Mouse (Mus musculus) heart, adult 2 months (tissue): ENCODE results near the gene Adgre1. TPM values are rescaled to one million over a fixed set of nuclear protein-coding genes. Genes with fewer than 3 reads are reported as not detected.
"Not testable (repeated sequence)": the region's sequence is repeated elsewhere in the genome, so short reads cannot be mapped to it uniquely, and the experiment has no call there.

Experiments used
- DNase-seq, 2 experiments: peaks; one replicate each; pipeline ENCODE4 v3.0.0; 2021
- H3K27ac ChIP-seq: fragments of 200-600 bp; 2 replicates; pipeline ENCODE4 v1.8.1; 2022
- H3K27me3 ChIP-seq: fragments of 200-500 bp; 2 replicates; pipeline ENCODE4 v1.6.1; 2012; ENCODE audit warnings: mild to moderate bottlenecking, low read length, inconsistent platforms, mixed read lengths; ENCODE audit not compliant: control insufficient read depth, insufficient read depth
- H3K36me3 ChIP-seq: fragments of 200-500 bp; 2 replicates; pipeline ENCODE4 v1.6.1; 2012; ENCODE audit warnings: low read length, inconsistent platforms; ENCODE audit not compliant: control insufficient read depth, insufficient read depth
- H3K4me1 ChIP-seq: fragments of 200-500 bp; 2 replicates; pipeline ENCODE4 v1.6.1; 2011; ENCODE audit warnings: low read length; ENCODE audit not compliant: control insufficient read depth, insufficient read depth
- H3K4me3 ChIP-seq: fragments of 200-600 bp; 2 replicates; pipeline ENCODE4 v1.8.1; 2022
- H3K79me2 ChIP-seq: fragments of 200-500 bp; replicated peaks from 2 replicates; pipeline ENCODE4 v1.6.1; 2012; ENCODE audit warnings: mild to moderate bottlenecking, inconsistent platforms, low read length, moderate library complexity, mixed read lengths; ENCODE audit not compliant: control insufficient read depth, insufficient read depth
- H3K9ac ChIP-seq: fragments of 200-500 bp; 2 replicates; pipeline ENCODE4 v1.6.1; 2012; ENCODE audit warnings: low read depth, mild to moderate bottlenecking, control low read depth, inconsistent platforms, low read length, mixed read lengths
- CTCF ChIP-seq: fragments of 200-600 bp; IDR thresholded peaks from 2 replicates; pipeline ENCODE4 v1.8.1; 2022; ENCODE audit warnings: antibody characterized with exemption, mild to moderate bottlenecking, moderate library complexity
- EP300 ChIP-seq: fragments of 200-500 bp; IDR thresholded peaks from 2 replicates; pipeline ENCODE4 v1.6.1; 2011; ENCODE audit warnings: low read depth, low read length, control low read depth; ENCODE audit not compliant: insufficient read depth
- POLR2A ChIP-seq: fragments of 200-500 bp; IDR thresholded peaks from 2 replicates; pipeline ENCODE4 v1.6.1; 2011; ENCODE audit warnings: mild to moderate bottlenecking, low read depth, low read length, control low read depth; ENCODE audit not compliant: insufficient read depth
- WGBS: fragments of 180-500 bp; shearing (Covaris S2); methylation state at CpG from one replicate; pipeline ENCODE4 v1.1.7; 2018; 5-methylcytosine and 5-hydroxymethylcytosine counted together
- intact Hi-C: fragments of 180-260 bp; cut with DNase I; formaldehyde crosslinking; loops from one replicate; pipeline ENCODE4 v1.15.1; 2025
- polyA plus RNA-seq: library from polyadenylated mRNA; depleted of rRNA; stranded (reverse); fragments of >200 nt; gene quantifications from 2 replicates; pipeline ENCODE4 v1.2.3, GENCODE M21; 2012
- total RNA-seq, 2 experiments: library from RNA; stranded (reverse); gene quantifications; 2 replicates each; pipeline ENCODE4 v1.2.3; 2021

The Adgre1 gene
- total and polyA plus RNA-seq, 3 experiments, result 7.9 to 12.6 (median 8.6) TPM

DNA sequence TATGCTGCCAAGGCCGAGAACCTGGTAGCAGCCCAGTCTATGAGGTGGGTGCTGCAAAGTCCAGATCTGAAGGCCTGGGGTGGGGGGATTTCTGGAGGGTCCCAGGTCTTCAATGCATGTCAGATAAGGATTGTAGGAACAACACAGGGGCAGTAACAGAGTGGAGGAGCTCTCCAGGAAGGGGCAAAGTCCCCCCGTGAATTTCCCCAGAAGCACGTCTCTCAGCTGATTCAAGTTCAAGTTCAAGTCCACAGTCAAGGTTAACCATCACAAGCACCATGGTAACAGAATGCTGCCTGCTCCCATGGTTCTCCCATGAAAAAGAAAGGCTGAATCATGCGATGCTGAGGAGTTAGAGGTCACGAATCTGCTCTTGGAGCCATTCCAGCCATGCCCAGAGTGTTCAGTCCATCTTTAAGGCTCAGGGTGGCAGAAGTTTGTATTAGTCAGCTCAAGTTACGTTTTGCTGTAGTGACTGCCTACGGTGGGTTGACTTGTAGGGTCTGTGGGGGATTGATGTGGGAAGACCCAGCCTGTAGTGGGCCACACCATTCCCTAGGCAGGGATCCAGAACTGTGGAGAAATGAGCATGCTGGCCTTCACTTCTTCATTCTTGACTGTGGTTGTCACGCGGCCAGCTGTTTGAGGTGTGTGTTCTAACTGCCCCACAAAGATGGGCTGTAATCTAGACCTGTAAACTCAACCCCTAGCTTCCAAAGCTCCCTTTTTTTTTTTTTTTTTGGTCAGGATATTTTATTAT is 24.3 kb upstream of the Adgre1 start:
- Histone ChIP-seq H3K9ac (no peak overlapping the region), H3K4me1 (no peaks in the 10 kb centered on the region), H3K27me3 (no peaks in the 10 kb centered on the region), H3K4me3 (no peak overlapping the region), H3K79me2 (no peaks in the 10 kb centered on the region), H3K36me3 (no peaks in the 10 kb centered on the region), H3K27ac (no peak overlapping the region)
- TF ChIP-seq CTCF, result no peak
- no peak for TF ChIP-seq POLR2A
- TF ChIP-seq EP300, result no peak
- WGBS, result 75% methylated on average over 9 of the region's 9 CpGs
- intact Hi-C loops, result loop anchor here (2.0 to 10.0 kb wide), 4 partner anchors 57 to 529 kb away; partner anchors contain the start of gene Alkbh7
- DNase-seq, result no peak

DNA sequence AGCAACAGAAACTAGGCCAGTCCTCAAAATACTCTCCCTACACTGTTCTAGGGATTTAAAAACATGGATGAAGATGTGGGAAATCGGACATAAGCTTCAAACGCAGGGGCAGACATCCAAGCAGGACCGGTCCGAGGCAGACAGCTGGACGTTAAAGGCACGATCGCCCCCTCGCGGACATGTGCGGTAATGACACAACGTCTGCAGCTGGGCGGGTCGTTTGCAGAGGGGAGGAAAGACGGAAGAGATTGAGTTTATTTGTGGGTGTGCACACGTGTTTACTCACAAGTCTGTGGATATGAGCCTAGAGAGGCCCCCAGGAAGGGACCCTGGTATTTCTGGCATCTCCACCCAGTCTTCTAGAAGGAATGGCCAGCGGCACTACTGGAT is 23.7 kb upstream of the Adgre1 start:
- 5% methylated on average over 16 of the region's 16 CpGs for WGBS
- TF ChIP-seq EP300, result 0 out of 2 replicates have a peak, but pooled peaks have one; percentile 52
- TF ChIP-seq CTCF, result peak; percentile 89
- no peak for TF ChIP-seq POLR2A
- H3K9ac ChIP-seq, result no peak overlapping the region
- H3K4me3 ChIP-seq, result no peak overlapping the region
- H3K27ac ChIP-seq, result no peak overlapping the region
- H3K4me1 ChIP-seq, result no peaks in the 10 kb centered on the region
- H3K27me3 ChIP-seq, result no peaks in the 10 kb centered on the region
- peak; percentile 81 to 89 for DNase-seq
- H3K36me3 ChIP-seq, result no peaks in the 10 kb centered on the region
- intact Hi-C loops, result loop anchor here (1.0 to 10.0 kb wide), 5 partner anchors 58 to 530 kb away; partner anchors contain the start of gene Alkbh7
- no peaks in the 10 kb centered on the region for H3K79me2 ChIP-seq

DNA sequence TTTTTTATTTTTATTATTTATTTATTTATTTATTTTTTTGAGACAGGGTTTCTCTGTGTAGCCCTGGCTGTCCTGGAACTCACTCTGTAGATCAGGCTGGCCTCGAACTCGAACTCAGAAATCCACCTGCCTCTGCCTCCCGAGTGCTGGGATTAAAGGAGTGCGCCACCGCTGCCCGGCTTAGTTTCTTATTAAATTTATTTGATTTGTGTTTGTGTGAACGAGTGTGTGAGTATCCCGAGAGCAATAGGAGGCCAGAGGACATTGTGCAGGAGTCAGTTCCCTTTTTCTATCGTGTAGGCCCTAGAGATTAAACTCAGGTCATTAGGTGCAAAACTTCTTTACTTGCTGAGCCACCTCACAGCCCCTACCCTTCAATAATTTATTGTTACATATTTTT is 23.3 kb upstream of the Adgre1 start:
- H3K36me3 ChIP-seq, DNase-seq, H3K27me3 ChIP-seq, H3K4me3 ChIP-seq, H3K4me1 ChIP-seq, H3K9ac ChIP-seq, H3K79me2 ChIP-seq, H3K27ac ChIP-seq: not testable (repeated sequence)
- 63% methylated on average over 9 of the region's 9 CpGs for WGBS
- intact Hi-C loops, result loop anchor here (1.0 to 10.0 kb wide), 5 partner anchors 58 to 530 kb away; partner anchors contain the start of gene Alkbh7

DNA sequence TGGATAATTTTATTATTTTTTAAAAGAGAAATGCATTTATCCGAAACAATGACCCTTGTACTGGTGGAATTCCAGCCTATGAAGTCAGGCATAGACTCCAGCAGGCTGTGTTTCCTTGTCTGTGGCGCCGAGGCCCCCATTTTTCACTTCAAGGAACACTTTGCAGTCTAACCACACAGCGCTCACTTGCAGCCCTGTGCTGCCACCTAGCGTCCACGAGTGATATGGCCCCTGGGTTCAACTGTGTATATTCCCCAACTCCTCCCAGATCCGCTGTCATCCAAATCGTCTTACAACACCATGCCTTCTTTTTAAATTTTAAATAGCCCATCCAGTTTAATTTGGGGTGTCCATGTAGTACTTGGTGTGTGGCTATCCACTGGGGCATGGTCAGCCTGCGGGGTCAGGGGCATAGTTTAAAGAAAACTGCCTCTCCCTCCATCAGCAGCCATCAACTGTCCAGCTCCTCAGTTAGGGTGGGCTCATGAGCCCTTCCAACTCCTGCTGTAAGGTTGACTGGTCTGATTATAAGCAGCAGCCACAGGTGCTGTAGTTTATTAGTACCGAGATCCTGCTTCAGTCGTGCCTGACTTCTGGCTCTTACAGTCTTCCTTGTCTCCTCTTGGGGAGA is 22.7 kb upstream of the Adgre1 start:
- WGBS, result 10% methylated on average over 11 of the region's 11 CpGs

DNA sequence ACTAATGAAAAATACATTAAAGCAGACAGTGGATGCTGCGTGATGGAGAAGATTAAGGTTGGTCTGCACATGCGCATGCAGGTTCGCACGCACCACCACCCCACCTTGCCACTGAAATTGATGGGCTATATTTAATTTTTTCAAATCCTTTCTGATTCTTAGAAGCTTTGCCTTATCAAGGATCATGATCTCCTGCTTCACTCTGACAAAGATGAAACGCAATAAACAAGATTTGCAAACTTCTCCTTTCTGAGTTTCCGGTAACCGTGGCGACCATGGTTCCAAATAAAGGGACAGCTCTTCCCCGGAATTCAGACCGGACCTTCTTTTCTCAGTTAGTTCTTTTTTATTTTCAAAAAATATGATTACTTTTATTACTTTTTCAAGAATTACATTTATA is 20.5 kb upstream of the Adgre1 start:
- Histone ChIP-seq H3K4me1 (no peaks in the 10 kb centered on the region), H3K27me3 (no peaks in the 10 kb centered on the region), H3K4me3 (no peak overlapping the region), H3K27ac (no peak overlapping the region), H3K9ac (no peak overlapping the region), H3K79me2 (no peaks in the 10 kb centered on the region), H3K36me3 (no peaks in the 10 kb centered on the region)
- 79% methylated on average over 10 of the region's 10 CpGs for WGBS
- TF ChIP-seq CTCF (no peak), EP300 (no peak), POLR2A (no peak)
- intact Hi-C loops, result loop anchor here (10.0 kb wide), 1 partner anchor 533 kb away; no protein-coding TSS in a partner anchor
- DNase-seq, result no peak

More for the DNA sequence above, 22.7 kb upstream of the Adgre1 start:
- H3K27me3 ChIP-seq, result no peaks in the 10 kb centered on the region
- no peak overlapping the region for H3K27ac ChIP-seq
- no peaks in the 10 kb centered on the region for H3K4me1 ChIP-seq
- no peaks in the 10 kb centered on the region for H3K79me2 ChIP-seq
- TF ChIP-seq CTCF (peak; percentile 98; the same call in 1 of the 2 replicates), EP300 (peak; percentile 94), POLR2A (no peak)
- DNase-seq, result peak; percentile 84 to 90
- H3K9ac ChIP-seq, result no peak overlapping the region
- no peaks in the 10 kb centered on the region for H3K36me3 ChIP-seq
- intact Hi-C loops, result loop anchor here (1.0 to 10.0 kb wide), 5 partner anchors 59 to 531 kb away; partner anchors contain the start of gene Alkbh7
- H3K4me3 ChIP-seq, result no peak overlapping the region

DNA sequence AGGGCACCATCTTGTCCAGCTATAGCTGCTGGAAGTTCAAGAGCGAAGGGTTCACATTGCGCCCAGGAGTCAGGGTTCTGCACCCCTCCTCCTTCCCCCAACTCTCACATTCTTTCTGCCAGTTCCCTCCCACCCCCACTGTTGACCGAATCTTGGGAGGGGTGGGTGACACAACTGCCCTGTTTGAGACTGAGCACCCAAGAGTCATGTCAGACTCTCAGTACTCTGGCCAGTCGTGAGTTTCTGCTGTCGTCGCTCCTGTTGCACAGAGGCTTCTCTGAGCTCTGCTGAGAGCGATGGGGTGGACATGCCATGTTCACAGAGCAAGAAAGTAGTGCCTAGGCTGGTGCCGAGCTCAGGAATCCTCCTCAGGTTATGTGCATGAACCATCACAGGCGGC is 19.2 kb upstream of the Adgre1 start:
- Histone ChIP-seq H3K4me1 (no peaks in the 10 kb centered on the region), H3K9ac (no peak overlapping the region), H3K4me3 (no peak overlapping the region), H3K79me2 (no peaks in the 10 kb centered on the region), H3K27ac (no peak overlapping the region), H3K27me3 (no peaks in the 10 kb centered on the region), H3K36me3 (no peaks in the 10 kb centered on the region)
- WGBS, result 63% methylated on average over 9 of the region's 9 CpGs
- intact Hi-C loops, result loop anchor here (10.0 kb wide), 1 partner anchor 534 kb away; no protein-coding TSS in a partner anchor
- TF ChIP-seq EP300 (no peak), CTCF (no peak), POLR2A (no peak)
- DNase-seq, result no peak
